Mouse (Mus musculus) retina, embryonic 14.5 days (tissue): Measurements from ENCODE around the gene Olfr631.
"Not testable (repeated sequence)": the region's sequence is repeated elsewhere in the genome, so short reads cannot be mapped to it uniquely, and the experiment has no call there.

ENCODE experiments used
- DNase-seq: peaks from one replicate; pipeline ENCODE4 v3.0.0-alpha.2; 2015; ENCODE audit warnings: low spot score

Gene Olfr631

GRCm38 (mm10) chr7:103928525-103928924 lies at the start of gene Olfr631:
Olfr631 (plus strand) TSS chr7:103928825.
- DNase-seq, result no peak

- DNase-seq, result no peak
These were observed 42.5 kb upstream of the Olfr631 start, which contains the start of gene Olfr66 for GRCm38 (mm10) chr7:103886152-103886551. Olfr66 (minus strand) TSS chr7:103886252.

DNA sequence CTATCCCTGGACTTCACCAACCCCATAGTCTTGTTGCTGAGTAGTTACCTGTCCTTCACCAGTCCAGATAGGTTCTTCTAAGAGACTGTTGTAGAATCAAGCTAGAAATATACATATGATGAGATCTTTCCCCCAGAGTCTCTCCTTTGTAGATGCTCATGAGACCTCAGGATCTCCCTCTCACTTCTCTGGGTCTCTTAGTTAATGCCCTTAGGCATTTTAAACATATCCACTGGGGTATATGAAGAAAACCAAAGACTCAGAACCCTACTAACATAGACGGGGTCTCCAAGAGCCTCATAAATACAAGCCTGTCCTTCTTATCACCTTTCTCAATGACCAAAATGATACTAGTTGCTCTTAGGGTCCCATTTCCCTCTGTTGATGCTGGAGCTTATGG lies 34.2 kb upstream of the Olfr631 start, which contains the start of gene Olfr64:
Gene Olfr64, minus strand, starts transcription at position 101 of the 400 bp plus-strand sequence.
- DNase-seq, result no peak

DNA sequence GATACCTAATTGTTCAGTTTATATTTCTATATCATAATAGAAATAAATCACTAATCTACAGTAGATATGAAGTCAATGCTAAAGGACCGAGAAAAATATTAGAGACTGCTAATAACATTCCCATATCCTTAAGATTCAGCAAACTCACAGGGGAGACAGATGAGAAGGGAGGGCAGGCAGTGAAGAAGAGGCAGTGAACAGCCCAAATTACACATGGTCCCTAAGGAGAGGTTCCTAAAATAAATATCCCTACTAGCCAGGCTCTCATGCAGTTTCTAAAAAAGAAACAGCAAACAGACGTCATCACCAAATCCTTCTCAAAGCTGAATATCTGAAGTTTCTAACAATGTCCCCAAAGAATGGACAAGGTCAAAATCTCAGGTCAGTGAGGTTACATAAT lies 25.4 kb upstream of the Olfr631 start, which contains the start of gene Olfr65:
Gene Olfr65, plus strand, starts transcription at position 301 of the 400 bp plus-strand sequence.
- no peak for DNase-seq

DNA sequence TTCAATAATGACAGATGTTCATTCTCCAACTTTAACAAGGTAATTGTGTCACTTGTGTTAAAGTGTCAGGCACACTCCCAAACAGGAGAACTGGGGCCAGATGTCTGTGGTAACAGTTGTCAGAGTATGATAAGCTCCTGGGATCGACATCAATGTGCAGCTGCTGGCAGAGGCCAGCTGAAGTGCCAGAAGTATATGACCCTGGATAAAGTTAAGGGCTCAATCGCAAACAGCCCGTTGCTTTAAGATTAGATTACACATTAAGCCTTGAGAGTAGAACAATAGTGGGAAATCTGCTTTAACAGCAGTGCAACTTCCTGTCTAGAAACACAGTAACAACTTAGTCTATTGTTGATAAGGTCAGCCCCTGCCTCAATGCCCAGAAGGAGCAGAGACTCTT lies 18.6 kb upstream of the Olfr631 start:
- DNase-seq, result no peak

- DNase-seq, result peak; percentile 22
These were observed 15.6 kb upstream of the Olfr631 start for GRCm38 (mm10) chr7:103912969-103913511.

DNA sequence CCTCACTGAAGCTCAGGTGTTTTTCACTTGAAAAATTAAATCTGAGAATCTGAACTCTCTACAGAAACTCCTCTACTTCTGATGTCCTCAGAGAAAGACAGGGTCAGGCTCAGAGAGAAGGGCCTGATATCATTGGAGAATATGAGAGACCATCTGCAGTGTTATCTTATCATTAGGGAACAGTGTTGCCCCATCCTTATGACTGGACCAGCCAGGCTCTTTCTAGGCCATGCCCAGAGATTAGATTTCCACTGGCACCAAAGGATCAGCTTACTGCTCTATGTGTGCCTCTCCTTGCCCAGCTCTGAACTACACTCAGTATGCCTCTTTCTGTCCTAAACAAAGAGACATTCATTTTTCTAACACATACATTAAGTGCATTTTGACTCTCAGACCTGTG lies 13.3 kb upstream of the Olfr631 start:
- no peak for DNase-seq

DNA sequence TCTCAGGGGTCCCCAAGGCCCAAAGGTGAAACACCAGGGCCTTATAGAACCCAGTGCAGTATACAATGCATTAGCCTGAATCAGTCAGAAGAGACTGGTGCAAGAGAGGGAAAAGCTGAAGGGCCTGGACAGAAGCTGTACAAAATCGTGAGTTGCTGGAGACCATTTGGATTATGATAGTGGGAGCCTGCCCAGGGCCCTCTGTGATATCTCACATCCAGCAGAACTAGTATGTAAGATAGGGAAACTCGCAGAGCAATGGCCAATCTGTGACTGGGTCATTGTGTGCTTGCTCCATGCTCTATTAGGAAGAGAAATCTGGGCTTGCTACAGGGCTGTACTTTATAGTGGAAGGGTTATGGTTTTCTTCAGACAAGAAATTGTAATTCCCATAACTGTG lies 5.6 kb downstream of the Olfr631 start, which contains the start of gene Olfr632:
Gene Olfr632, plus strand, starts transcription at position 84 of the 400 bp plus-strand sequence.
- DNase-seq, result no peak

DNA sequence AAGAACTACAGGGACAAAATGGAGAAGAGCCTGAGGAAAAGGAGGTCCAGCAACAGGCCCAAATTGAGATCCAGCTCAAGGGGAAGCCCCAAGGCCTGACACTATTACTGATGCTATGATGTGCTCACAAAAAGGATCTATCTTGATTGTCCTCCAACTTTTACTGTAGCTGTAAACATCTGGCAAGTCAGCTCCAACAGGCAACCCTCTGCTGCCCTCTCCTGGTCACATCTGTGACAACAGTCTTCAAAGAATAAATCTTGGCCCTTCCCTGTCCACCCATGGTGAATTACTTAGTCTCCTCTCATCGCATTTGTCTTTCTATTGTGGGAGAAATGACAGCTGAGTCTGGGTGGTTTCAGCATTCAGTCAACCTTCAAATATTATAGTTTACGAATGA lies 14.1 kb downstream of the Olfr631 start:
- peak; percentile 81 for DNase-seq

GRCm38 (mm10) chr7:103944137-103944536 lies 15.5 kb downstream of the Olfr631 start, which contains the start of gene Olfr633:
Olfr633 (plus strand) TSS chr7:103944437.
- no peak for DNase-seq

DNA sequence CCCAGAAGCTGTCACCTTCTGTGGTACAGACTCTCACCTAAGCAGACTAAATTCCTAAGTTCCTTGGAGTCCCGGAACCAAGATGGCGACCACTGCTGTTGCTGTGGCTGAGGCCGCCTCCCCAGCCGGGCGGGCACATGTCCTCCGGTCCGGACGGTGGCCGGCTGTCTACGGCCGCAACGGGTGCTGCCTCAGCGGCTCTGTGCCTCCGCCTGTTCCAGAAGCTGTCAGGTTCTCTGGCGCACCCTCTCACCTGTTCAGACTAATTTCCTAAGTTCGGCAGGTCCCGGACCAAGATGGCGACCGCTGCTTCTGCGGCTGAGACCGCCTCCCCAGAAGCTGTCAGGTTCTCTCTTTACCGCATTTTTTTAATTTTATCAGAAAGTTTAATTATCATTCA lies 38.2 kb downstream of the Olfr631 start:
- DNase-seq, result not testable (repeated sequence)

GRCm38 (mm10) chr7:103970852-103971251 lies 42.2 kb downstream of the Olfr631 start, which contains the start of gene Olfr635:
Olfr635 (plus strand) TSS chr7:103971152.
- DNase-seq, result no peak

- DNase-seq, result no peak
These were observed 43.2 kb downstream of the Olfr631 start for GRCm38 (mm10) chr7:103971782-103972181.
